Mouse (Mus musculus) liver, adult 2 months (tissue): ENCODE measurements around the gene Capn15.

Experiments
- CTCF ChIP-seq: fragments of 200-500 bp; IDR thresholded peaks from 2 replicates; pipeline ENCODE4 v1.5.1; 2011; ENCODE audit warnings: low read depth, low read length, control low read depth
- POLR2A ChIP-seq: fragments of 200-500 bp; IDR thresholded peaks from 2 replicates; pipeline ENCODE4 v1.6.1; 2011; ENCODE audit warnings: low read length, control low read depth; ENCODE audit not compliant: insufficient read depth; ENCODE audit errors: extremely low read depth

DNA sequence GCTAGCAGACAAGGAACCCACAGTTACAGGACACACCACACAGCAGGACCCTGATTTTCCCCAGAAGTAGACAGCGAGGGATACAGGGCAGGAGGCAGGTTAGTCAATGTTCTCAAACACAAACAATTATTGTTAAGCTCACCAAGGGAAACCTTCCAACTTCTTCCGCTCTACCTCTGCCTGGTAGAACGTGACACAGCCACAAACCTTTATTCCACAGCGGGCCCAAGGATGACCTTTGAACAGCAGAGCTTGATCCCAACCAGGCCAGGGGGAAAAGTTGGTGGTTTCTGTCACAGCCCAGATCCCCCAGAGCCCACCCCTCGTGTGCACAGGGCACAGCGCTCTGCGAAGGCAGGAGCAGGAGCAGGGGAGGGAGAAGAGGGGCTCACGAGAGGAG, 38.4 kb upstream of the Capn15 start:
- TF ChIP-seq CTCF (no peak), POLR2A (no peak)
